Mouse (Mus musculus) CH12.LX (cell line): ENCODE measurements around the gene Gm39566. TPM values are rescaled to one million over a fixed set of nuclear protein-coding genes. Genes with fewer than 3 reads are reported as not detected.

Experiments used
- DNase-seq: peaks from one replicate; pipeline ENCODE4 v3.0.0-alpha.2; 2013; ENCODE audit errors: extremely low read depth
- H3K27ac ChIP-seq: 2 replicates; pipeline ENCODE4 v1.5.1; 2012; ENCODE audit warnings: low read depth, mild to moderate bottlenecking, control low read depth, moderate library complexity; ENCODE audit not compliant: insufficient read depth
- H3K27me3 ChIP-seq: replicated peaks from 2 replicates; pipeline ENCODE3; 2012; ENCODE audit warnings: inconsistent platforms
- H3K36me3 ChIP-seq, 2 experiments: replicated peaks in 1 of 2; 2 replicates each; pipeline versions ENCODE3 to v1.6.1; 2012; ENCODE audit warnings: inconsistent platforms in 1 of 2, low read length in 1 of 2, mild to moderate bottlenecking in 1 of 2, mixed read lengths in 1 of 2, moderate library complexity in 1 of 2; ENCODE audit not compliant: control insufficient read depth in 1 of 2, insufficient read depth in 1 of 2
- H3K4me1 ChIP-seq, 2 experiments: 2 replicates each; pipeline ENCODE4 v1.6.1; 2012; ENCODE audit warnings: inconsistent platforms in 1 of 2, moderate library complexity in 1 of 2; ENCODE audit not compliant: insufficient read depth in 2 of 2, control insufficient read depth in 1 of 2
- H3K4me2 ChIP-seq: 2 replicates; pipeline ENCODE4 v1.6.1; 2012; ENCODE audit warnings: low read depth, mild to moderate bottlenecking, control low read depth; ENCODE audit not compliant: poor library complexity, insufficient read depth, severe bottlenecking
- H3K4me3 ChIP-seq, 3 experiments: fragments of 150-350 bp in 1 of 3; sonication (generic) in 1 of 3; replicated peaks in 1 of 3; 2 replicates each; pipeline versions ENCODE3 to v1.5.1; 2011 to 2012; ENCODE audit warnings: low read depth in 2 of 3, low read length in 2 of 3, mild to moderate bottlenecking in 2 of 3, moderate library complexity in 2 of 3, control low read depth in 1 of 3, improper control_type of control experiment in 1 of 3, inconsistent platforms in 1 of 3, mixed read lengths in 1 of 3; ENCODE audit not compliant: poor library complexity in 1 of 3
- H3K79me2 ChIP-seq: replicated peaks from 2 replicates; pipeline ENCODE4 v1.6.1; 2012; ENCODE audit warnings: mild to moderate bottlenecking, moderate library complexity; ENCODE audit not compliant: control insufficient read depth, poor library complexity, insufficient read depth, severe bottlenecking; ENCODE audit errors: extremely low read depth
- H3K9ac ChIP-seq: 2 replicates; pipeline ENCODE4 v1.6.1; 2012; ENCODE audit warnings: low read depth, mild to moderate bottlenecking, control low read depth, moderate library complexity; ENCODE audit not compliant: insufficient read depth
- H3K9me3 ChIP-seq: replicated peaks from 2 replicates; pipeline ENCODE3; 2012; ENCODE audit warnings: low read length, inconsistent platforms, mixed read lengths
- BHLHE40 ChIP-seq: IDR thresholded peaks from 2 replicates; pipeline ENCODE4 v1.6.1; 2011; ENCODE audit warnings: mild to moderate bottlenecking, low read depth, low read length, improper control_type of control experiment
- CHD1 ChIP-seq: IDR thresholded peaks from 2 replicates; pipeline ENCODE4 v1.6.1; 2012; ENCODE audit warnings: low read depth, low read length, improper control_type of control experiment, inconsistent platforms
- CHD2 ChIP-seq: IDR thresholded peaks from 2 replicates; pipeline ENCODE4 v1.6.1; 2011; ENCODE audit warnings: low read length, improper control_type of control experiment
- CTCF ChIP-seq, 2 experiments: IDR thresholded peaks in 1 of 2; conservative IDR thresholded peaks in 1 of 2; 2 replicates each; pipeline ENCODE4 v1.5.1; 2011 to 2012; ENCODE audit warnings: low read depth in 2 of 2, low read length in 2 of 2, improper control_type of control experiment in 1 of 2, inconsistent platforms in 1 of 2, mild to moderate bottlenecking in 1 of 2, moderate library complexity in 1 of 2
- E2F4 ChIP-seq: IDR thresholded peaks from 2 replicates; pipeline ENCODE4 v1.6.1; 2011; ENCODE audit warnings: low read depth, low read length, improper control_type of control experiment; ENCODE audit not compliant: insufficient replicate concordance
- ELF1 ChIP-seq: IDR thresholded peaks from 2 replicates; pipeline ENCODE4 v1.6.1; 2014; ENCODE audit warnings: low read depth, mild to moderate bottlenecking, inconsistent platforms, low read length, improper control_type of control experiment
- EP300 ChIP-seq: IDR thresholded peaks from 2 replicates; pipeline ENCODE4 v1.6.1; 2011; ENCODE audit warnings: low read length, improper control_type of control experiment
- ETS1 ChIP-seq: conservative IDR thresholded peaks from 2 replicates; pipeline ENCODE4 v1.6.1; 2012; ENCODE audit warnings: low read depth, mild to moderate bottlenecking, inconsistent platforms, low read length, improper control_type of control experiment, moderate library complexity
- GABPA ChIP-seq: IDR thresholded peaks from 2 replicates; pipeline ENCODE4 v1.6.1; 2012; ENCODE audit warnings: low read depth, low read length, improper control_type of control experiment, inconsistent platforms; ENCODE audit not compliant: insufficient replicate concordance
- HCFC1 ChIP-seq: IDR thresholded peaks from 2 replicates; pipeline ENCODE4 v1.6.1; 2012; ENCODE audit warnings: low read depth, mild to moderate bottlenecking, inconsistent platforms, low read length, improper control_type of control experiment
- IRF4 ChIP-seq: IDR thresholded peaks from 2 replicates; pipeline ENCODE4 v1.6.1; 2014; ENCODE audit warnings: low read depth, mild to moderate bottlenecking, inconsistent platforms, low read length, improper control_type of control experiment
- JUN ChIP-seq: IDR thresholded peaks from 2 replicates; pipeline ENCODE4 v1.6.1; 2011; ENCODE audit warnings: low read depth, mild to moderate bottlenecking, low read length, improper control_type of control experiment, moderate library complexity; ENCODE audit not compliant: insufficient read depth
- JUND ChIP-seq: conservative IDR thresholded peaks from 2 replicates; pipeline ENCODE4 v1.6.1; 2011; ENCODE audit warnings: low read depth, low read length, improper control_type of control experiment
- KAT2A ChIP-seq: IDR thresholded peaks from 2 replicates; pipeline ENCODE4 v1.6.1; 2012; ENCODE audit warnings: low read length, improper control_type of control experiment, inconsistent platforms; ENCODE audit not compliant: insufficient replicate concordance
- MAFK ChIP-seq: IDR thresholded peaks from 2 replicates; pipeline ENCODE4 v1.6.1; 2011; ENCODE audit warnings: low read length, improper control_type of control experiment; ENCODE audit not compliant: insufficient replicate concordance
- MAX ChIP-seq: IDR thresholded peaks from 2 replicates; pipeline ENCODE4 v1.6.1; 2011; ENCODE audit warnings: low read length, improper control_type of control experiment
- MAZ ChIP-seq: IDR thresholded peaks from 2 replicates; pipeline ENCODE4 v1.6.1; 2012; ENCODE audit warnings: low read depth, mild to moderate bottlenecking, inconsistent platforms, low read length, improper control_type of control experiment, moderate library complexity
- MEF2A ChIP-seq: IDR thresholded peaks from 2 replicates; pipeline ENCODE4 v1.6.1; 2014; ENCODE audit warnings: low read depth, mild to moderate bottlenecking, inconsistent platforms, low read length, improper control_type of control experiment, borderline replicate concordance
- MXI1 ChIP-seq: IDR thresholded peaks from 2 replicates; pipeline ENCODE4 v1.6.1; 2011; ENCODE audit warnings: mild to moderate bottlenecking, low read depth, low read length, improper control_type of control experiment
- MYC ChIP-seq: IDR thresholded peaks from 2 replicates; pipeline ENCODE4 v1.6.1; 2011; ENCODE audit warnings: low read depth, mild to moderate bottlenecking, improper control_type of control experiment, low read length
- NELFE ChIP-seq: IDR thresholded peaks from 2 replicates; pipeline ENCODE4 v1.6.1; 2011; ENCODE audit warnings: low read depth, low read length, improper control_type of control experiment
- NRF1 ChIP-seq: IDR thresholded peaks from 2 replicates; pipeline ENCODE4 v1.6.1; 2014; ENCODE audit warnings: low read depth, mild to moderate bottlenecking, inconsistent platforms, low read length, improper control_type of control experiment, moderate library complexity
- PAX5 ChIP-seq: IDR thresholded peaks from 2 replicates; pipeline ENCODE4 v1.6.1; 2012; ENCODE audit warnings: low read length, inconsistent platforms, mixed read lengths
- POLR2A ChIP-seq: IDR thresholded peaks from 2 replicates; pipeline ENCODE4 v1.6.1; 2011; ENCODE audit warnings: low read depth, mild to moderate bottlenecking, improper control_type of control experiment, low read length
- POLR2AphosphoS2 ChIP-seq: IDR thresholded peaks from 2 replicates; pipeline ENCODE4 v1.6.1; 2011; ENCODE audit warnings: low read depth, low read length, improper control_type of control experiment
- RAD21 ChIP-seq: IDR thresholded peaks from 2 replicates; pipeline ENCODE4 v1.6.1; 2011; ENCODE audit warnings: low read depth, mild to moderate bottlenecking, low read length, improper control_type of control experiment, moderate library complexity
- RCOR1 ChIP-seq: conservative IDR thresholded peaks from 2 replicates; pipeline ENCODE4 v1.6.1; 2012; ENCODE audit warnings: low read depth, mild to moderate bottlenecking, inconsistent platforms, low read length, improper control_type of control experiment
- SIN3A ChIP-seq: IDR thresholded peaks from 2 replicates; pipeline ENCODE4 v1.6.1; 2012; ENCODE audit warnings: low read length, improper control_type of control experiment, inconsistent platforms
- SMC3 ChIP-seq: IDR thresholded peaks from 2 replicates; pipeline ENCODE4 v1.6.1; 2011; ENCODE audit warnings: low read depth, low read length, improper control_type of control experiment
- TBP ChIP-seq: conservative IDR thresholded peaks from 2 replicates; pipeline ENCODE4 v1.6.1; 2011; ENCODE audit warnings: low read depth, low read length, improper control_type of control experiment
- TCF12 ChIP-seq: IDR thresholded peaks from 2 replicates; pipeline ENCODE4 v1.6.1; 2014; ENCODE audit warnings: low read depth, mild to moderate bottlenecking, inconsistent platforms, low read length, improper control_type of control experiment
- UBTF ChIP-seq: IDR thresholded peaks from 2 replicates; pipeline ENCODE4 v1.6.1; 2012; ENCODE audit warnings: low read depth, mild to moderate bottlenecking, inconsistent platforms, low read length, improper control_type of control experiment, moderate library complexity
- USF1 ChIP-seq: IDR thresholded peaks from 2 replicates; pipeline ENCODE4 v1.6.1; 2014; ENCODE audit warnings: low read depth, mild to moderate bottlenecking, inconsistent platforms, low read length, improper control_type of control experiment
- USF2 ChIP-seq: conservative IDR thresholded peaks from 2 replicates; pipeline ENCODE4 v1.6.1; 2011; ENCODE audit warnings: low read depth, low read length, improper control_type of control experiment
- ZC3H11A ChIP-seq: IDR thresholded peaks from 2 replicates; pipeline ENCODE4 v1.6.1; 2012; ENCODE audit warnings: low read depth, mild to moderate bottlenecking, inconsistent platforms, low read length, improper control_type of control experiment
- ZKSCAN1 ChIP-seq: IDR thresholded peaks from 2 replicates; pipeline ENCODE4 v1.6.1; 2012; ENCODE audit warnings: low read depth, inconsistent platforms, low read length, improper control_type of control experiment, borderline replicate concordance
- ZMIZ1 ChIP-seq: IDR thresholded peaks from 2 replicates; pipeline ENCODE4 v1.6.1; 2012; ENCODE audit warnings: low read depth, mild to moderate bottlenecking, inconsistent platforms, low read length, improper control_type of control experiment
- ZNF384 ChIP-seq: IDR thresholded peaks from 2 replicates; pipeline ENCODE4 v1.6.1; 2012; ENCODE audit warnings: low read depth, low read length, improper control_type of control experiment, inconsistent platforms
- dilution Hi-C: fragments of 300-500 bp; cut with MboI; formaldehyde crosslinking; loops from 2 replicates; pipeline ENCODE4 v1.14.3; 2020; ENCODE audit warnings: low sequenced_read_pairs; ENCODE audit not compliant: extremely low pct_unique_long_range_greater_than_20kb, extremely low pct_ligation_motif_present
- in situ Hi-C: fragments of 300-500 bp; cut with MboI; formaldehyde crosslinking; loops from 3 replicates; pipeline ENCODE4 v1.14.3; 2019; ENCODE audit warnings: low sequenced_read_pairs, low pct_ligation_motif_present, low pct_unique_long_range_greater_than_20kb, mixed read lengths
- polyA plus RNA-seq: library from polyadenylated mRNA; unstranded; fragments of >175 nt; gene quantifications from 2 replicates; pipeline ENCODE4 v1.2.1, GENCODE M21; 2012; ENCODE audit warnings: low read depth; ENCODE audit not compliant: insufficient read length
- total RNA-seq, 2 experiments: library from RNA; depleted of rRNA; stranded (reverse); fragments of 300-350 nt in 1 of 2; fragments of >200 nt in 1 of 2; gene quantifications; 2 replicates each; pipeline ENCODE4 v1.2.3; 2012 to 2014

Gene Gm39566
- total and polyA plus RNA-seq, 3 experiments, result not detected

- H3K27ac ChIP-seq, result 0 out of 2 replicates have a peak overlapping the region, but pooled peaks have one; percentile 5
- in situ Hi-C loops, result no loop called here
Measured at GRCm38 (mm10) chr11:69784793-69785272, 30.3 kb downstream of the Gm39566 start.

GRCm38 (mm10) chr11:69781828-69782227, 33.3 kb downstream of the Gm39566 start:
- Histone ChIP-seq H3K9me3 (no peaks in the 10 kb centered on the region), H3K4me3 (no peak overlapping the region), H3K9ac (no peak overlapping the region), H3K79me2 (no peaks in the 10 kb centered on the region), H3K4me1 (peaks cover 17 to 47% of the 10 kb centered on the region in 2 experiments), H3K36me3 (peaks cover 4 to 35% of the 10 kb centered on the region in 2 experiments), H3K27me3 (no peaks in the 10 kb centered on the region), H3K27ac (no peak overlapping the region), H3K4me2 (no peak overlapping the region)
- dilution Hi-C loops (no loop called here), in situ Hi-C loops (no loop called here)
- no peak for DNase-seq
- no peak for TF ChIP-seq SIN3A

More at GRCm38 (mm10) chr11:69784793-69785272, 30.3 kb downstream of the Gm39566 start:
- dilution Hi-C loops, result no loop called here
- DNase-seq, result peak; percentile 81
- peak overlapping the region; percentile 60 for H3K9ac ChIP-seq
- H3K4me2 ChIP-seq, result peak overlapping the region; percentile 92
- H3K4me3 ChIP-seq, result peak overlapping the region; percentile 46 to 54 (median 49)
- H3K4me1 ChIP-seq, result peaks cover 0 to 29% of the 10 kb centered on the region in 2 experiments; a peak in 2 of 4 replicates
- no peaks in the 10 kb centered on the region for H3K79me2 ChIP-seq
- no peaks in the 10 kb centered on the region for H3K9me3 ChIP-seq
- H3K36me3 ChIP-seq, result peaks cover 0 to 9% of the 10 kb centered on the region in 2 experiments
- TF ChIP-seq MYC, result 0 out of 2 replicates have a peak, but pooled peaks have one; percentile 37
- peak; percentile 94 for TF ChIP-seq POLR2A
- no peak for TF ChIP-seq BHLHE40
- no peak for TF ChIP-seq ZNF384
- TF ChIP-seq CHD1, result no peak
- TF ChIP-seq TBP, result peak; percentile 88
- TF ChIP-seq MAZ, result 0 out of 2 replicates have a peak, but pooled peaks have one; percentile 36
- TF ChIP-seq KAT2A, result no peak
- TF ChIP-seq USF1, result no peak
- peak; percentile 69 for TF ChIP-seq HCFC1
- TF ChIP-seq MEF2A, result peak; percentile 35; the same call in 1 of the 2 replicates
- peak; percentile 82 for TF ChIP-seq SIN3A
- no peak for TF ChIP-seq ZC3H11A
- no peak; the same call in 1 of the 2 replicates for TF ChIP-seq MXI1
- no peak for TF ChIP-seq CTCF (conservative IDR thresholded peaks at IDR 0.05 in 1 of 2, IDR thresholded peaks at IDR 0.05 in 1 of 2; ENCODE audit: low read depth in 2 of 2, low read length in 2 of 2)
- TF ChIP-seq GABPA, result no peak
- TF ChIP-seq ZMIZ1, result peak; percentile 92
- TF ChIP-seq USF2, result no peak
- no peak for TF ChIP-seq RCOR1
- peak; percentile 73 for TF ChIP-seq TCF12
- peak; percentile 88 for TF ChIP-seq NELFE
- peak; percentile 46; the same call in 1 of the 2 replicates for TF ChIP-seq POLR2AphosphoS2
- peak; percentile 88 for TF ChIP-seq ELF1
- TF ChIP-seq NRF1, result no peak
- TF ChIP-seq CHD2, result no peak
- TF ChIP-seq MAFK, result no peak
- TF ChIP-seq JUND, result no peak
- no peak for TF ChIP-seq ETS1
- TF ChIP-seq PAX5, result no peak
- TF ChIP-seq E2F4, result no peak
- peak; percentile 66; the same call in 1 of the 2 replicates for TF ChIP-seq MAX
- TF ChIP-seq ZKSCAN1, result no peak
- no peak for TF ChIP-seq JUN
- TF ChIP-seq EP300, result no peak
- TF ChIP-seq SMC3, result no peak
- peak; percentile 50 for TF ChIP-seq IRF4
- no peak for TF ChIP-seq RAD21
- no peak for TF ChIP-seq UBTF
- no peaks in the 10 kb centered on the region for H3K27me3 ChIP-seq
